Mouse (Mus musculus): Measurements from ENCODE around the gene Chst10.

GRCm38 (mm10) chr1:38871834-38872233 is 26.1 kb downstream of the Chst10 start:
- TF ChIP-seq CTCF (IDR thresholded peaks at IDR 0.05; ENCODE audit: control insufficient read depth, insufficient read depth, insufficient replicate concordance, low read depth, low read length) (no peak), POLR2A (IDR thresholded peaks at IDR 0.05; ENCODE audit: control insufficient read depth, low read depth, low read length) (no peak)

All from testis, adult 2 months (tissue).